Mouse (Mus musculus): Measurements from ENCODE around the gene Tssk4.

DNA sequence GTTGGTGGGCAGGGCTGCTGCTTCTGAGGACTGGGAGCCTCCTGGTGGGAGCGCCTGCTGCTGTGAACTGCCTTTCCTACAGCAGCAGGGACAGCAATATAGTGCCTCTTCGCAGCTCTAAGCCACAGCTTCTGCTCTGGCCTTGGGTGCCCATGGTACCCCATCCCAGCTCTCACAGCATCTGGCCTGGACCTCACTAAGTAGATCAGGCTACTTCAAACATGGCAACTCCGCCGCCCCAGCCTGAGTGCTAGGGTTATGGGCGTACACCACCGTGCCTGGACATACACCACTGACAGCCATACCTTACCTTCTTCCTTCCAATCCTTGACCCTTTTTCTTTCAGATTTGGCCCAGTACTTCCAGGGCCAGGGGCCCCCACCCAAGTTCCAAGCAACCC lies 41.6 kb upstream of the Tssk4 start:
- no peak for TF ChIP-seq CTCF (IDR thresholded peaks at IDR 0.05; ENCODE audit: extremely low read depth, insufficient read length, insufficient replicate concordance, low read depth, low read length)
- TF ChIP-seq POLR2A (IDR thresholded peaks at IDR 0.05; ENCODE audit: low read depth, low read length): no peak

Measured in small intestine, adult 2 months (tissue).